Mouse (Mus musculus): Measurements from ENCODE around the gene Ttc7b. TPM values are rescaled to one million over a fixed set of nuclear protein-coding genes. Genes with fewer than 3 reads are reported as not detected.

The Ttc7b gene
- total RNA-seq, 1 experiment = 19.0 TPM

DNA sequence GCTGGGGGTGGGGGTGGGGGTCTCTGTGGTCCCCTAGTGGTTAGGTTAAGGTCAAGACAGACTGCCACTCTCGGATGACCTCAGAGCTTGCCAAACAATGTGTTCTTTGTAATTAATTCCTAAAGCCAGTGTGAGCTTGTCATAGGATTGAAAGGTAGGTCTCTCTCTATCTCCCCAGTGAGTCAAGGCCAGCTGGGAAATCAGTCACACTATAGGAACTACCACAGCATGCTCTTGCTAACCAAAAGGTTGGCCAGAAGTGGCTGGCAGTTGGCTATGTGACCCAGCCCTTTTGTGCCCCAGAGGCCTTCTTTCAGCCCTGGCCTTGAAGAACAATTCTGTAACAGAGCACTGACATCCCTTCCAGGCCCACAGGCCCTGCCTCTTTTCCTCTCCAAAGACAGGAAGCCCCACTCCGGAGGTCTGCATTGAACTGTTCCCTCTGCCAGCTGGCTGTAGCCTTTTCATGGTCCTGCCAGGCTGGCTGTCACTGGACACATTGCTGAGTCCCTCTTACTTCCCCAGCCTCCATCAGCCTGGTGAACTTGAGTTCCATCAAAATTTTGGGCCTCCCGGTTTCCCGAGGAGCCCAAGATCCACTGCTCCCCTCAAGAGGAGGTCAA lies 215.5 kb downstream of the Ttc7b start:
- H3K27ac ChIP-seq (ENCODE audit: insufficient read depth, low read depth, low read length, poor library complexity, severe bottlenecking) = no peak overlapping the region
- DNase-seq (ENCODE audit: low read depth, low spot score) = no peak

DNA sequence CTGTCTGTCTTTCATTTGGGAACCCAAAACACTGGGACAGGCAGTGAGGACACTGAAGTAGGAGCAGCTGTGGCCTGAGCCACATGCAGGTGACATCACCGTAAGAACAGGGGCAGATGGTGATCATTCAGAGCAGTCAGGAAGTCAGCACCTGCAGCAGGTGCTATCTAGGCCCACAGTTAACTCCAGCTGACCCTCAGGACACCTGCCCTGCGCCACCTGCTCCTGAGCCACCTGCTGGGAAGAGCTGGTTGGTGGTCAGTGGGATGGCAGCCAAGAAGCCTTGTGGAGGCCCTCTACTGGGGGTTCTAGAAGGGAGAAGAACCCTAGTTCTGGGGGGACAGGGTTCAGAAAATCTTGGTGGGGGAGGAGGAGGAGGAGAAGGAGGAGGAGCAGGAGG lies 216.3 kb downstream of the Ttc7b start:
- DNase-seq (ENCODE audit: low read depth, low spot score) = no peak
- TF ChIP-seq ZC3H11A (IDR thresholded peaks at IDR 0.05; ENCODE audit: borderline replicate concordance, low read depth, low read length) (no peak), ZNF384 (IDR thresholded peaks at IDR 0.05; ENCODE audit: low read depth, low read length) (no peak), MAFK (IDR thresholded peaks at IDR 0.05; ENCODE audit: insufficient read depth, low read depth, low read length) (no peak), CHD2 (IDR thresholded peaks at IDR 0.05; ENCODE audit: low read depth, low read length) (no peak), HCFC1 (IDR thresholded peaks at IDR 0.05; ENCODE audit: borderline replicate concordance, insufficient read depth, low read length) (no peak)
- no peak overlapping the region for H3K9ac ChIP-seq (ENCODE audit: insufficient read depth, low read depth, low read length, poor library complexity, severe bottlenecking)
- in situ Hi-C loops (cut with MboI; ENCODE audit: low sequenced_read_pairs in 2 of 2, unreplicated experiment in 2 of 2) = no loop called here
- H3K36me3 ChIP-seq (ENCODE audit: control insufficient read depth, insufficient read depth, low read length, poor library complexity, severe bottlenecking) = peaks cover 3% of the 10 kb centered on the region; the same call in 1 of the 2 replicates
- no peaks in the 10 kb centered on the region for H3K4me1 ChIP-seq (ENCODE audit: control insufficient read depth in 2 of 2, insufficient read depth in 2 of 2, low read length in 2 of 2, poor library complexity in 1 of 2)
- H3K27ac ChIP-seq (ENCODE audit: insufficient read depth, low read depth, low read length, poor library complexity, severe bottlenecking) = no peak overlapping the region
- H3K9me3 ChIP-seq (ENCODE audit: control insufficient read depth, insufficient read depth, low read depth, low read length) = no peaks in the 10 kb centered on the region
- no peak overlapping the region for H3K4me3 ChIP-seq (ENCODE audit: insufficient read depth in 1 of 2, low read depth in 1 of 2, low read length in 2 of 2, poor library complexity in 1 of 2, severe bottlenecking in 1 of 2)

More for the DNA sequence above, 215.5 kb downstream of the Ttc7b start:
- TF ChIP-seq ZNF384 (IDR thresholded peaks at IDR 0.05; ENCODE audit: low read depth, low read length) (no peak), CHD2 (IDR thresholded peaks at IDR 0.05; ENCODE audit: low read depth, low read length) (no peak), MAFK (IDR thresholded peaks at IDR 0.05; ENCODE audit: insufficient read depth, low read depth, low read length) (no peak), HCFC1 (IDR thresholded peaks at IDR 0.05; ENCODE audit: borderline replicate concordance, insufficient read depth, low read length) (no peak), ZC3H11A (IDR thresholded peaks at IDR 0.05; ENCODE audit: borderline replicate concordance, low read depth, low read length) (no peak)
- peaks cover 3% of the 10 kb centered on the region; the same call in 1 of the 2 replicates for H3K36me3 ChIP-seq (ENCODE audit: control insufficient read depth, insufficient read depth, low read length, poor library complexity, severe bottlenecking)
- H3K4me1 ChIP-seq (ENCODE audit: control insufficient read depth in 2 of 2, insufficient read depth in 2 of 2, low read length in 2 of 2, poor library complexity in 1 of 2) = no peaks in the 10 kb centered on the region
- no peak overlapping the region for H3K9ac ChIP-seq (ENCODE audit: insufficient read depth, low read depth, low read length, poor library complexity, severe bottlenecking)
- in situ Hi-C loops (cut with MboI; ENCODE audit: low sequenced_read_pairs in 2 of 2, unreplicated experiment in 2 of 2) = no loop called here
- no peaks in the 10 kb centered on the region for H3K9me3 ChIP-seq (ENCODE audit: control insufficient read depth, insufficient read depth, low read depth, low read length)
- H3K4me3 ChIP-seq (ENCODE audit: insufficient read depth in 1 of 2, low read depth in 1 of 2, low read length in 2 of 2, poor library complexity in 1 of 2, severe bottlenecking in 1 of 2) = no peak overlapping the region

DNA sequence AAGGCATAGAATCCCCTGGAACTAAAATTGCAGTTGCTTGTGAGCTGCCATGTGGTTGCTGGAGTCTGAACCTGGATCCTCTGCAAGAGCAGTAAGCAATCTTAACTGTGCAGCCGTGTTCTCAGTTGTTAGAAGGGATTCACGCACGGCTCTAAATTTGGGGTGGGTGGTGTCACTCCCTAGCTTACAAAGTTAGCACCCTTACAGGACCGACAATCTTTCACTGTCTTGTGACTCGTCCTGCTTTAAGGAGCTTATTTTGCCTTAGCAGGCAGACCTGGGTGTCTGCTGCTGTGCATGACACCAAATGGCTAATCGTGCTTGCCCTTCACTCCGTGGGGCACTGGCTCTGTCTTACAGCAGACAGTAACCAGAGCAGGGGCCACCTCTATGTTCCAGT lies 217.5 kb downstream of the Ttc7b start:
- TF ChIP-seq HCFC1 (IDR thresholded peaks at IDR 0.05; ENCODE audit: borderline replicate concordance, insufficient read depth, low read length) (no peak), CHD2 (IDR thresholded peaks at IDR 0.05; ENCODE audit: low read depth, low read length) (no peak), MAFK (IDR thresholded peaks at IDR 0.05; ENCODE audit: insufficient read depth, low read depth, low read length) (no peak), ZNF384 (IDR thresholded peaks at IDR 0.05; ENCODE audit: low read depth, low read length) (no peak), ZC3H11A (IDR thresholded peaks at IDR 0.05; ENCODE audit: borderline replicate concordance, low read depth, low read length) (no peak)
- DNase-seq (ENCODE audit: low read depth, low spot score) = no peak
- Histone ChIP-seq H3K36me3 (ENCODE audit: control insufficient read depth, insufficient read depth, low read length, poor library complexity, severe bottlenecking) (peaks cover 3% of the 10 kb centered on the region; the same call in 1 of the 2 replicates), H3K9ac (ENCODE audit: insufficient read depth, low read depth, low read length, poor library complexity, severe bottlenecking) (no peak overlapping the region), H3K27ac (ENCODE audit: insufficient read depth, low read depth, low read length, poor library complexity, severe bottlenecking) (no peak overlapping the region), H3K9me3 (ENCODE audit: control insufficient read depth, insufficient read depth, low read depth, low read length) (no peaks in the 10 kb centered on the region), H3K4me1 (ENCODE audit: control insufficient read depth in 2 of 2, insufficient read depth in 2 of 2, low read length in 2 of 2, poor library complexity in 1 of 2) (no peaks in the 10 kb centered on the region), H3K4me3 (ENCODE audit: insufficient read depth in 1 of 2, low read depth in 1 of 2, low read length in 2 of 2, poor library complexity in 1 of 2, severe bottlenecking in 1 of 2) (no peak overlapping the region)
- in situ Hi-C loops (cut with MboI; ENCODE audit: low sequenced_read_pairs in 2 of 2, unreplicated experiment in 2 of 2) = no loop called here

DNA sequence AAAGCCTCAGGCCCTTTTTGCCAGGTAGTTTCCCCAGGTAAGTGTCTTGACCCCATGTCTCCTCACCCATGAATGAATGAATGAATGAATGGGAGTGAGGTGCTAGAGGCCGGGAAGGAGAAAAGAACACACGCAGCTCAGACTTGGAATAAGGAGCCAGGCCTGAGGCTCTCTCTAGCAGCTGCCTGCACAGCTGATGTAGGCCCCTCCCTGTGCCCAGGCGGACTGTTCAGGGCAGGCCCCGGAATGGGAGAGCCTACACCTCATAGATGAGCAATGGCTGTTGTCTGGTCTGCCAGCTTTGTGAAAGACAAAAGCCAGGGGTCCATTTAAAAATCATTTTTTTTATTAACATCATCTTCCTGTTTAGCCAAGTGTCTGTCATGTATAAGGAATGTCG lies 220.2 kb downstream of the Ttc7b start:
- Histone ChIP-seq H3K4me3 (ENCODE audit: insufficient read depth in 1 of 2, low read depth in 1 of 2, low read length in 2 of 2, poor library complexity in 1 of 2, severe bottlenecking in 1 of 2) (no peak overlapping the region), H3K27ac (ENCODE audit: insufficient read depth, low read depth, low read length, poor library complexity, severe bottlenecking) (no peak overlapping the region), H3K9me3 (ENCODE audit: control insufficient read depth, insufficient read depth, low read depth, low read length) (no peaks in the 10 kb centered on the region), H3K36me3 (ENCODE audit: control insufficient read depth, insufficient read depth, low read length, poor library complexity, severe bottlenecking) (peaks cover 3% of the 10 kb centered on the region; the same call in 1 of the 2 replicates), H3K4me1 (ENCODE audit: control insufficient read depth in 2 of 2, insufficient read depth in 2 of 2, low read length in 2 of 2, poor library complexity in 1 of 2) (no peaks in the 10 kb centered on the region), H3K9ac (ENCODE audit: insufficient read depth, low read depth, low read length, poor library complexity, severe bottlenecking) (no peak overlapping the region)
- DNase-seq (ENCODE audit: low read depth, low spot score) = no peak
- no peak for TF ChIP-seq MAFK (IDR thresholded peaks at IDR 0.05; ENCODE audit: insufficient read depth, low read depth, low read length)
- no peak for TF ChIP-seq ZC3H11A (IDR thresholded peaks at IDR 0.05; ENCODE audit: borderline replicate concordance, low read depth, low read length)
- no peak for TF ChIP-seq ZNF384 (IDR thresholded peaks at IDR 0.05; ENCODE audit: low read depth, low read length)
- no peak for TF ChIP-seq HCFC1 (IDR thresholded peaks at IDR 0.05; ENCODE audit: borderline replicate concordance, insufficient read depth, low read length)
- TF ChIP-seq CHD2 (IDR thresholded peaks at IDR 0.05; ENCODE audit: low read depth, low read length) = no peak
- in situ Hi-C loops (cut with MboI; ENCODE audit: low sequenced_read_pairs in 2 of 2, unreplicated experiment in 2 of 2) = no loop called here
